Mouse (Mus musculus) retina, adult 2 months (tissue): ENCODE measurements around the gene Slc22a1.
A peak's percentile ranks its signal among the peaks of the same experiment; 100 is the strongest.
"Not testable (repeated sequence)": the region's sequence is repeated elsewhere in the genome, so short reads cannot be mapped to it uniquely, and the experiment has no call there.

Experiments
- DNase-seq: peaks from one replicate; pipeline ENCODE4 v3.0.0-alpha.2; 2012; ENCODE audit warnings: low read depth, low spot score

The Slc22a1 gene

DNA sequence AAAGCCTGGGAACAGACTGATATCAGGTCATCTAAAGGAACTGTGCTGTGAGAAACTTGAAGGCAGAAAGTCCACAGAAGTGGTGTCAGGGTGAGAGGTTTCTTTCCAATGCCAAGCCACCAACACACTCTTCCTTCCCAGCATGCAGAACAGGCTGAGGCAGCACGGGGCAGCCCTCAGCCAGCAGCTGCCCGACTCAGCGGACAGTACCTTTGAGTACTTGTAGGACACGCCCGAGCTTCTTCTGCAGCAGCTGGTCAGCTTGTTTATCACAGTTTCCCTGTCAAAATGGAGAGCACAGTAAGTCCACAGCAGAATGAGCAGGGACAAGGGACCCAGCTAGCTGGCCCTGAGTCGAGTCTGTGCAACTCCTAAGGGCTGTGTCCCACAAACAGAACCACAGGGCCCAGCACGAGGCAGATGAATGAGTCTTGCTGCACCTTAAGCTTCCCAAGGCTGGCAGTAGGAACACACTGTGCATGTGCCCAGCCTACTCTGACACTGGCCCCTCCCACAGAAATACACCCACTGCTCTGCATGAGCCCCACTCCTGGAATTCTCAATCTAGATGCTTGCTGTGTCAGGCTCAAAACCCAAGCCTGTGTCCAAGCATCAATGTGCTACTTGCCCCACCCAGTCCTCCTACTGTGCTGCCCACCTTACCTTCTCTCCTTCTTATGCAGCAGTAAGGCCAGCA lies 9.4 kb upstream of the Slc22a1 start:
- DNase-seq: no peak

DNA sequence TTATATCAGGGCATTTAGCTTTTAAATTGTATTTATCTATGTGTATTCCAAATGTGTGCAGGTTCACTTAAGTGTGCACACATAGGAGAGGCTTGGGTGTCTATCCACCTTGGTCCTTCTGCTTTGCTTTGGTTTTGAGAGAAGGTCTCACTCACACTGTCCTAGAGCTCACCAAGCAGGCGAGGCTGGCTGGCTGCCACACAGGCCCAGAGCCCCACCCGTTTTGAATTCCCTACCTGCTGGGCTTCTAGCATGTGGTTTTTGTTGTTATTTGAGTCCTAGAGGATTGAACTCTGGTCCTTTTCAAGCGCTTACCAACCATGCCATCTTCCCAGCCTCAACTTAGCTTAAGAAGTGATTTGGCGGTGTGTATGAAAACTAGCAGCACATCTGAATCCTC lies 8.8 kb upstream of the Slc22a1 start:
- no peak for DNase-seq

DNA sequence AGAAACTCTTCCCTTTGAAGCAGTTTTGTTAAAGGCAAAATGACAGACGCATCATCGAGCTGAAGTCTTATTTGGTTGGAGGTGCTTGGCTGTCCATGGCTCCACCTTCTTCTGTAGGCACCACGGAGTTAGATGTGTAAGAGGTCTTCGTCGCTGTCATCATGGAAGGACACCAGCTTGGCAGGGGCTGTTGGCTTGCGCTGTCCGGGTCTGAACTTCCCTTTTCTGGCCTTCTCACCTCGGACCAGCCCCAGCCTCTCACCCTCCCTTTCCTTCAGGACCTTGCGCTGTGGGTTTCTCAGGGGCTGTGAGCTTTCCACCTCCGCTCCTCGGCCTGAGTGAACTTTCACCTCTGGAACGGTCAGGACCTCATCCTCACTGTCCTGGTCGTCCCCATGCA lies 8.0 kb upstream of the Slc22a1 start:
- DNase-seq: no peak

DNA sequence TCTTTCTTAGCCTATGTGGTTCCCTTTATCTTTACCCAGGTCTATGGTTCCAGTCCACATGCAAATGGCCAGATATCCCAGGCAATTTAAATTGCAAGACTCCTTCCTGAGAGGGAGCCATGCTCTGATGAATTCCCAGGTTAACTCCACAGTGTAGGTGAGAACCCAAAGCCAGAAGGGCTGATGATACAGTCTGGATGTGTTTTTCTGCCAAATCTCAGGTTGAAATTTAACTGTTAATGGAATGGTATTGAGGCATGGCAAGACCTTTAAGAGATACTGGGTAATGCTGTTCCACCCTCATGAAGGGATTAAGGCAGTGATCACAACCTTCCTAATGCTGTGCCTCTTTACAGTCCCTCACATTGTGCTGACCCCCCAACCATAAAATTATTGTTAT lies 2.6 kb upstream of the Slc22a1 start:
- no peak for DNase-seq

DNA sequence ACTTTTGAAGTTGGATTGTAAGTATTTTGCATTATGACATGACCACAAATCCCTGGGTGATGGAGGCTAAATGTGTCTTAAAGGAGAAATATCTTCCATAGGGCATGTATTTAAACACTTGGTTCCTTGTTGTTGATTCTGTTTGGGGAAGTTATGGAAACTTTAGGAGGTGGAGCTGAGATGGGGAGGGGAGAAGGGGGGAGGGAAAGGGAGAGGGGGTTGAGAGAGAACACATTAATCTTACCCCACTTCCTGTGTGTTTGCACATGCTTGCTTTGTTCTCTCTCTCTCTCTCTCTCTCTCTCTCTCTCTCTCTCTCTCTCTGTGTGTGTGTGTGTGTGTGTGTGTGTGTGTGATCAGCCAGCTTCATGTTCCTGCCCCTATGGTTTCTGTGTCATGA lies 1.5 kb upstream of the Slc22a1 start:
- no peak for DNase-seq

DNA sequence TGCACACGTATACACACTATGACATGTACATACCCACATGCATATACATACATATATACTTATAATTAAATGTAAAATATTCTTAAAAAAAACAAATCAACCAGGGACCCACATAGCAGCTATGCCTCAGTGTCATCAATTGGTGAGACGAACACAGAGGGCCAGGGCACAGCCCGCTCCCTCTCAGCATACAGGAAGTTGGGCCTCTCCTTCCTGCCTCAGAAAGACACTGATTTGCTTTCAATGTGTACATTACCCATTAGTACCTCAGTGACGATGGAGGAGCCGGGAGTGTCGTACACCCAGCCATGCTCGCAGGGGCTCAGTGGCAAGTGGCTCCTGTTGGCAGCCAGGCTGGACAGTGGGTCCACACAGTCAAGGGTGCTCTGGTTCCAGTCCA lies 649 bp downstream of the Slc22a1 start:
- DNase-seq: not testable (repeated sequence)

DNA sequence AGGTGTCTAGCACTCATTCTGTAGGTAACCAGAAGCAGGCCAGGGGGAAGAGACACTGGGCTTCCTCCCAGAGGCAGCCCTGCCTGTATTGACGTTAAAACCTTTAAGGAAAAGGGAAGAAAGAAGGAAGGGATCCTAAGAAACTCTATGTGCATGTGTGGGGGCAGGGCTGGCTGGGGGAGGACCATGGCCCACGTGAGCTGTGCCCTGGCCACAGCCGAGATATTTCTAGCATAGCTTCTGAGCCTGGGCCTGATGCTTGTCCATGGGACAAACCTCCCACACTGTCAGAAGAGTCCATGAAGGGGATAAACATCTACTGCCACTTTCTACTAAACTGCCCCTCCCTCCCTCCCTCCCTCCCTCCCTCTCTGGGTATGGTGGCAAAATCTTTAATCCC lies 1.8 kb downstream of the Slc22a1 start:
- no peak for DNase-seq

DNA sequence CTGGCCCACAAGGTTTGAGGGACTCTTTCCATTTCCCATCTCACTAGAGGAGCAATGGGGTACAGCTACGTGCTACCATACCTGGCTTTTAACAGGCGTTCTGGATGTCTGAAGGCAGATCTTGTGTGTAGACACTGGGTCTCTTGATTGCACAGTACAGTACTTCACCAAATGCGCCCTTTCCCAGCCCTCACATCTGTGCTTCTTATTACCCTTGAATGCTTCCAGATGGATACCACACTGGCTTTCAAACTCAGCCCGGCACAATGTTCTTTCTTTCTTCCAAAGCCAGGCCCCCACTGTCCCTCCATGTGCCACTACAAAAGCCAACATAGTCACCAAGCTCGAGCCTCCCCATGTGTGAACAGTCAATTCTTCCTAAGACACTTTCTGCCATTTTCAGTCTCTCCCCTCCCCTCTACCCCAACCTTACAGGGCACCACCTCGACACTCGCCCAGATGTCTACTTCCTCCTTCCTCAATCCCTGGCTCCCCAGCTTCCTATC lies 3.3 kb downstream of the Slc22a1 start:
- no peak for DNase-seq

DNA sequence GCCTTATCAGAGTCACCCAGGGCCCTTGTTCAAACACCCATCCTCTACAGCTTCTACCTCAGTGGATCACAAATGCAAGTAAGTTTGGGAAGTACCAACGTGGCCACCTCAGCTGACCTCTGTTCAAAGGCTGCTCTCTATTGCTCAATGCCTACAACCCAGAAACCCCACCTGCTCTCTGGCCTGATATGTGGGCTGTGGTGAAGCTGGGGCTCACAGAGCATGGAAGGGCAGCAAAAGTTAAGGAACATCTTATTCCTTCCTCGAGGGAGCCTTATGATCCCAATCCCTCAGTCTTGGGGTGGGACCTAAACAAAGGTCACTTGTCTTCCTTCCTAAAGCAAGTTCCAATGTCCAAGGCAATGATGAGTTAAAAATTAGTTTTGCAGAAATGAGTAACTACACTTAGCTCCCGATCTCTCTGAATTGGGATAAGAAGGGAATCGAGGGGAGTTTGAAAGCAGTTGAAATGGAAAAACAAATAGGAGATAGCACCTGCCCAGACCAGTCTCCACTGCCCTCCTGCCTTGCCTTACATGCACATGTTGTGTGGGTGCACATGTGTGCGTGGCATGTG lies 4.5 kb downstream of the Slc22a1 start:
- no peak for DNase-seq

DNA sequence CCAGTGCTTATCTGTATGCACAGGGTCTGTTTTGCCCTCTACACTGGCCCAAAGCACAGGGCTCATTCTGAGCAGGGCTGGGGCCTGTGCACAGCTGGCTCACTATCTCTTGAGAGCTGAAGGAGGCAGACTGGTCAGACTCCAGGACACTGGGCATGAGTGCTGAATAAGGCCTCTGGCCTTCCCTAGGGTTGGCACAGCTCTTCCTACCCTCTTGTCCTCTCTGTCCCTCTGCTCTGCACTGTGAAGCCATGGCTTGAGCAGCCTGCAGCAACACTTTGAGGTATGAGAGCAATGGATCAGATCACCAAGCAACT lies 6.3 kb downstream of the Slc22a1 start:
- no peak for DNase-seq

DNA sequence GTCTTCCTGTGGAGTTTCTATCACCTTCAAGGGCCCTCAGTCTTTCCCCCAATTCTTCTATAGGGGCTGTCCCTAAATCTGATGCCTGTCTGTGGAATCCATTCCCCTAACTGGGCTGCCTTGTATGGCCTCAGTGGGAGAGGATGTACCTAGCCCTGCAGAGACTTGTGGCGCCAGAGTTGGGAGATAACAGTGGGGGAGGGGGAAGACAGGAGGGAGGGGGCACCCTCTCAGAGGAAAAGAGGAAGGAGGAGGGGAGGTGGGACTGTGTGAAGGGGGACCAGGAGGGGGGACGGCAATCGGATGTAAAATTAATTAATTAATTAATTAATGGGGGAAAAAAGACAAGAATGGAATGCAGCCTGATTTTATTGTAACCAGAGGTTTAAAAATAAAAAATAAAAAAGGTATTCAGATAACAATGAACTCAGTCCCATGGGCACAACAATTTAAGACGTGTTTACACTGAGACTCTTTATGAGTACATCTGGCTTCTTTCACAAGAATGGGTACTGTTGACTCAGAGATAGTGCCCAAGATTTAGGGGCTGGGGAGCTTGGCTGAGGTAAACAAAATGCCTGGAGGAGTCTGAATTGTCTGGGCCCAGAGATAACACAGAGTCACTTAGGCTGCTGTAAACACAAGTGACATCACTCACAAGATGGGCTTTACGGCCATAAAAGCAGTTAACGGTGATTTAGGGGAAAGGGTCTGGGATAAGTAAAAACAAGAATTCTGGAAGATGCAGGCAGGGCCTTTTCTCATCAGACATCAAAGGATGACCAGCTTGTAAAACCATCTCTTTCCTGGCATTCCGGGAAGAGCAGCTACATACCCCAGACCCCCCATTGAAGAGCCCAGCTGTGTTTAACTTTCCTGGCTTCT lies 6.9 kb downstream of the Slc22a1 start:
- DNase-seq: no peak

DNA sequence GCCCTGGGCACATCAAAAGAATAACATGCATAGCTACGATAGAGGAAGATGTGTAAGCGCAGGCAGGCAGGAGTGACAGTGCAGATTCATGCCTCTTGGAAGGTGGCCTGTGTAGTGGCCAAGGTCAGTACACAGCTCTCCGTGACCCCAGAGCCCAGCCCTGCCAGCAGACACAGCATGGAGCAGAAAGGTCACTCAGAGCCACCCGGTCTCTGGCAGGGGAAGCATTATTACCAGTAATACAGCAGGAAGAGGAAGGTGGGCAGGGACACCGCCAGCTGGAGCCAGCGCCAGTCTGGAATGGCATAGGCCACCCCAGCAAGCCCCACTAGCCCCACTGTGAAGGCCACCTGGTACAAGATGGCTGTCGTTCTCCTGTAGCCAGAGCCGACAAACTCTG lies 11.5 kb downstream of the Slc22a1 start:
- DNase-seq: no peak

DNA sequence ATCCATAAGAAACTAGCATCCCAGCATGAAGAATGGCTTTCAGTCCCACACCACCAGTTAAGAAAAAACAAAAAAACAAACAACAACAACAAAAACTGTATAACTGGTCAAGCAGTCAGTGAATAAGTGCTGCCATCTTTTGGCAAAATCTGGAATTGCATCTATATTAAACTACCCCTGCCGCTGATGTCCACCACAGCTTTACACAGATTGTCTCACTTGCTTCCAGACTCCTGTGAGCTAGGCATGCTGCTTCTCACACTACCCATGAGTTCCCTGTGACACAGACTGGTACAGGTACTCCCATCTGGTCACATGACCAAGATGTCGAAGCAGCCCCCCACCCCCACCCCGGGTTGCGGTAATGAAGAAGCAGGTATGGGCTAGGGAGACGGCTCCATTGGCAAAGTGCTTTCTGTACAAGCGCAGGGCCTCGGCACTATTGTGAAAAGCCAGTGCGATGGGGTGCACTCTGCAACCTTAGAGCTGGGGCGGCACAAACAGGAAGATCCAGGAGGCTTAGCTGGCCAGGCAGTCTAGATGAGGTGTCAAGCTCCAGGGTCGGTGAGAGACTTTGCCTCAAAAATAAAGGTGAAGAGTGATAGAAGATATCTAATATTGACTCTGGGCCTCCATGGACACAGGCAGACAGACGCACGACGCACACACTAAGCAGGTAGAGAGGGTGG lies 14.9 kb downstream of the Slc22a1 start:
- peak; percentile 16 for DNase-seq

DNA sequence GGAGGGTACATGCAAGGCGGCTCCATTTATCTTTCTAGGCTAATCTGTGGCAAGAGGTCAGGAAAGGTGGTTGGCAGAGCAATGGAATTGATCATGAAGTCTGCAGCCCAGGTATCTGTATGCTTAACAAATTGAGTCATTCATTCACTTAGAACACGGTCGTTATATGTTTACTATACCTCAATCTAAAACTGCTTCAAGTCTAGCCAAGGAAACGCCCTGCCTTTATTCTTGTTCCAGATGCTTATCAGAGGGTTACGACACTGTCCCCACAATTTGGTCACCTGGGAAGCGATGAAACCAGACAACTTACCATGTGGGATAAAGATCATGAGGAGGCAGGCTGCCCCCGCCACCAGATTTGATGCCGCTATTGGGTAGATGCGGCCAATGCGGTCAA lies 16.4 kb downstream of the Slc22a1 start:
- DNase-seq: no peak

DNA sequence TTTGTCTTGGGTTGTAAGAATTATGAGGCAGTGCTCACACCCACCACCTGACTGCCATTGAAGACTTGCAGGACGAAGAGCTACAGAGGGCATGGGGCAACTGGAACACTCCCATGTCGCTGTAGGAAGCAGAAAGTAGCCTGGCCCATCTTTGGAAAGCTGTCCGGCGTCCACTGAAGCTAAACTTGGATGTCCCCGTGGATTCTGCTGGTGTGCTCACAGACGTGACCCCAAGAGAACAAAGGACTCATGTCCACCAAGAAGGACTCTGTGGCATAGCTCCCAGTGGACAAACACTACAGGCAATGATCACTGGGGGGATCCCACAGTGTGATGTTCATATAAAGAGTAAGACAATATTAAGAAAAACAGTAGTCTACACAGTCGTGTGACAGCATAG lies 16.8 kb downstream of the Slc22a1 start:
- DNase-seq: no peak

DNA sequence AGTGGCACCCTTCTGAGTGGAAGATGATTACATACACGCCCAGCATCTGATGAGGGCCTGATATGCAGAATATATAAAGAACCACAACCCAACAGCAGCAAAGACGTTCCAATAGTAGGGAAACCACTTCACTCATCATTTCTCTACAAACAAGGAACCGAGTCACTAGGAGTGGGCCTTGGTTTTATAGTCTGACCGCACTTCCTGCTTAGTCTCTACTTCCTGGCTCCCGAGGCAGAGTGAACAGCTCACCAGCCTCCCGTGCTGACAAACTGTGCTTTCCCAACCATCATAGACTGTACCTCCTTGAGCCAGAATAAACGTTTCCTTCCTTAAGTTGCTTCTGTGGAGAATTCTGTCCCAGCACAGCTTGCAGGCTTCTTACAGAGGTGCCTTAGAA lies 19.8 kb downstream of the Slc22a1 start:
- no peak for DNase-seq

DNA sequence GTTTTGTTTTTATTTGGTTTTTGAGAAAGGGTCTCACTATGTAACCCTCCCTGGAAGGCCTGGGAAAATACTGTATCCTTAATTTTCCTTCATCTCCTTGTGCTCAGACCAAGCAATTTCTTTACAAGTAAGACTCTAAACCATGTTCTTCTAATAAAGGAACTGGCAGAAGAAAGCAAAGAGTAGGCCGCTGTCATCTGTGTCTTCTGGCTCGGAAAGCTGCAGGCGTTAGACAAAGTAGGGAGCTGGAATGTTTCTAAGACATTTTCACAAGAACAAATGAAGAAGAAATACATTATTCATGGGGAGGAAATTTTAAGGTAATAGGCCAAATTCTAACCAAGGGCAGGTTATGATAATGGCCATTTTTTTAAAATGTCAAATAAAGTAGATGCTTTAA lies 21.6 kb downstream of the Slc22a1 start:
- no peak for DNase-seq

DNA sequence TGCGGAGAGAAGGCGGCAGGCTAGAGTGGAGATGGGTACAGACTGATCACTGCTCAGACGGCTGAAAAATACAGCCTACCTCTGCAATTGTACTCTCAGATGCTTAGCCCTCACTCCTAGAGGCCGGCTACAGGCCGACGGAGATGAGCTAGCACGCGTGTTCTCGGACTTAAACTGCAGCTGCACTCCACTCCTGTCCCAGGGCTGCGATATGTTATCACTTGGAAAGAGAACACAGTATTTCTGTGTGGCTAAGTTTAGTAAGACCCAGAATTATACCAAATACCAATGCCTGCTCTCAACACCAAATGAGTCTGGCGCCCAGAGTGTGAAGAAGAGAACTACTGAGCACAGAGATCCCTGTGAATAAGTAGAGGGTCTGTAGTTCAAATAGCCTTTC lies 23.0 kb downstream of the Slc22a1 start:
- no peak for DNase-seq

DNA sequence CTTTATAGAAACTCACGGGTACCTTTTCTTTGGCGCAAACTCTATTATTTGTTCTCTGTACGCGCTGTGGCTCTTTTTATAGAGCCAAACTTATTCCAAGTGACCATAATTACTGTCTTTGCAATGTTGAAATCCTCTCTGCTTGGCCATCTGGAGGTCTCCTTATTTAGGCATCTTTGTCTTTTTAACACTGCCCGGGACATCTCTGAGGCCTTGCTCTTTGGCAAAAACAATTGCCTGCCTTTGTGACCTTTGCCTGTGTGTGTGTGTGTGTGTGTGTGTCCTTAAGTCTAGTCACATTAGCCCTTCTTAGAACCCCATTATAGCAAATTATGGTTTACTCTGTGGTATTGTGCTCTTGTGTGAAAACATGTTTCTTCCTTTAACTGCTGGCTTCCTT lies 30.2 kb downstream of the Slc22a1 start:
- no peak for DNase-seq

DNA sequence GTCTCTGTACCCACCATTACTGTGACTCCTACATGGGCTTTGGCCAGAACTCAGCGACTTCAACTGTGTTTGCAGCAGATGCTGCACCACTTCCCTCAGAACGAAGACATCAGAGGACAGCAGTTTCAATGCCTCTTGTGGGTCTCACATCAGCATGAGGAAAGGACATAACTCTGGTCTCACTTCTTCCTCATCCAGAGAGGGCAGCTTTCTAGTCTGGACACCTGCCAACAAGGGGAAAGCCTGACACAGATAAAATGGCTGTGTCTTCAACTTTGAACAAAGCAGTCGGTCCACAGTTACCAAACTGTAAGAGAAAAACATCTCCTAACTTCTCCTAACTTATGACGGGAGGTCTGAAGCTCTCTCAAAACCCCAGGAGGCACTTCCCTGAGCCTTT lies 34.5 kb downstream of the Slc22a1 start:
- no peak for DNase-seq

DNA sequence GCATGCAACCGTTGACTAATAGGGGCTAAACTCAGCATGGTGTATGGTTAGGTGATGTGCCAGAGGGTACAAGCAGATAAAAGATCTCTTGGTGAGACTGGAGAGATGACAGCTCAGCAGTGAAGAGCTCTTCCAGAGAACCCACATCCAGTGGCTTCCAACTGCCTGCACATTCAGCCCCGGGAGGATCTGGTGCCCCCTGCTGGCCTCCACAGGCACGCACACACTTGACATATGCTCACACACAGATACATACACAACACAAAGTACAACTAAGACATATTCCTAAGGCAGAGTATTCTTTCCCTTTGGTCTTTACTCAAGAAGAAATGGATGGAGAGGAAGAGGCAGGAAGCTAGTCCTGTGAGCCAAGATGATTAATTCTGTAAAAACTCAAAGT lies 36.0 kb downstream of the Slc22a1 start:
- DNase-seq: no peak

DNA sequence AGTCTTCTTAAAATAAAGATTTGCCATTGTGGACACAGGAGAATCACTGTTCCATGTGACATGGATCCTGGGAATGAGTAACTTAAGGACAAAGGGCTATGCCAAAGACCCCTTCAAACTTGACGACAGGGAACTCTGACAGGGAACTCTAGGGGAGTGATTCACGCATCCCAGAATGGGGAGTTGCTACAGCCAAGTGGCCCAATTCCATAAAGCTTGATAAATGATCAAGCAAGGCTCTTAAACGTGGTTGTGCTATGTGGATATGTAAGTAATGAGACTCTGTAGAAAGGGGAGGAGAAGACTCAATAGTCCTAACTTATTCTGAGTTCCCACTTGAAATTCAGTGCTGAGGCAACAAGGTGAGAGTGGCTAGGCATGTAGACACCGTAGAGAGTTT lies 40.8 kb downstream of the Slc22a1 start:
- DNase-seq: no peak
